1 mouse cellular context compared by ENCODE assay signal in genomic region chr7:30093918-30094415, GRCm38 (mm10).
TF ChIP-seq lines count a peak whose summit lies in the region.

No protein-coding gene starts in this region.

TF ChIP-seq in MEL, 35 proteins besides CTCF, POLR2A, EP300 and RAD21 (continued from another document):
- TF ChIP-seq MYC (IDR thresholded peaks at IDR 0.05; ENCODE audit: low read depth, low read length), result no peak
- no peak for TF ChIP-seq CHD2 (IDR thresholded peaks at IDR 0.05; ENCODE audit: low read length)
- TF ChIP-seq TAL1 (IDR thresholded peaks at IDR 0.05; ENCODE audit: low read length), result no peak
- no peak for TF ChIP-seq MAX (IDR thresholded peaks at IDR 0.05; ENCODE audit: low read length)
- no peak for TF ChIP-seq TCF12 (IDR thresholded peaks at IDR 0.05; ENCODE audit: low read depth, low read length)
- TF ChIP-seq POLR2AphosphoS5 (IDR thresholded peaks at IDR 0.05; ENCODE audit: borderline replicate concordance, low read depth, low read length), result no peak
